Mouse (Mus musculus) stomach, embryonic 14.5 days (tissue): Measurements from ENCODE around the gene Cdca4. TPM values are rescaled to one million over a fixed set of nuclear protein-coding genes. Genes with fewer than 3 reads are reported as not detected.

Experiments used
- ATAC-seq: fragments of 200-750 bp; cut with Nextera tagmentation; 2 replicates; pipeline ENCODE4 v1.8.0; 2017; ENCODE audit warnings: low read depth, moderate TSS enrichment; ENCODE audit not compliant: insufficient number of reproducible peaks, insufficient read depth, low FRiP score
- H3K27ac ChIP-seq: fragments of 300-500 bp; sonication (generic); 2 replicates; pipeline ENCODE4 v1.5.1; 2014; ENCODE audit warnings: mild to moderate bottlenecking, low read length, moderate library complexity, mixed read lengths
- H3K27me3 ChIP-seq: fragments of 300-500 bp; sonication (generic); 2 replicates; pipeline ENCODE4 v1.6.1; 2014; ENCODE audit warnings: low read length, control low read depth, mixed read lengths; ENCODE audit not compliant: control insufficient read depth, insufficient read depth
- H3K36me3 ChIP-seq: fragments of 300-500 bp; sonication (generic); 2 replicates; pipeline ENCODE4 v1.6.1; 2014; ENCODE audit warnings: mild to moderate bottlenecking, control low read depth, low read length, moderate library complexity, mixed read lengths; ENCODE audit not compliant: control insufficient read depth, insufficient read depth
- H3K4me1 ChIP-seq: fragments of 300-500 bp; sonication (generic); 2 replicates; pipeline ENCODE4 v1.6.1; 2014; ENCODE audit warnings: low read length, control low read depth, mixed read lengths; ENCODE audit not compliant: control insufficient read depth, insufficient read depth
- H3K4me2 ChIP-seq: fragments of 300-500 bp; sonication (generic); replicated peaks from 2 replicates; pipeline ENCODE4 v1.6.1; 2014; ENCODE audit warnings: low read depth, low read length, control low read depth
- H3K4me3 ChIP-seq: fragments of 300-500 bp; sonication (generic); 2 replicates; pipeline ENCODE4 v1.5.1; 2014; ENCODE audit warnings: low read depth, low read length, control low read depth
- H3K9ac ChIP-seq: fragments of 300-500 bp; sonication (generic); replicated peaks from 2 replicates; pipeline ENCODE4 v1.6.1; 2014; ENCODE audit warnings: low read depth, mild to moderate bottlenecking, control low read depth, low read length, moderate library complexity, mixed read lengths
- H3K9me3 ChIP-seq: fragments of 300-500 bp; sonication (generic); 2 replicates; pipeline ENCODE4 v1.6.1; 2016; ENCODE audit warnings: low read depth, low read length, control low read depth; ENCODE audit not compliant: control insufficient read depth
- WGBS: fragments of 180-500 bp; shearing (Covaris S2); extraction: QIAGEN DNeasy Blood & Tissue Kit; methylation state at CpG from one replicate; pipeline ENCODE4 v1.1.7; 2014; 5-methylcytosine and 5-hydroxymethylcytosine counted together
- polyA plus RNA-seq: library from polyadenylated mRNA; unstranded; fragments of >200 nt; fragmentation: Nextera tagmentation; extraction: Ambion mirVana; gene quantifications from 2 replicates; pipeline ENCODE4 v1.2.1, GENCODE M21; 2014

Gene Cdca4
- polyA plus RNA-seq, 1 experiment from 2014 or later, result 130 TPM

- Histone ChIP-seq H3K4me1 (no peaks in the 10 kb centered on the region), H3K4me2 (no peak overlapping the region), H3K27me3 (no peaks in the 10 kb centered on the region), H3K9me3 (no peaks in the 10 kb centered on the region), H3K27ac (no peak overlapping the region), H3K36me3 (no peaks in the 10 kb centered on the region), H3K4me3 (no peak overlapping the region), H3K9ac (no peak overlapping the region)
- ATAC-seq, result no peak
- WGBS, result 58% methylated on average over 9 of the region's 9 CpGs
Measured at GRCm38 (mm10) chr12:112861911-112862321, 32.7 kb upstream of the Cdca4 start.

- H3K27me3 ChIP-seq, result no peaks in the 10 kb centered on the region
- no peaks in the 10 kb centered on the region for H3K9me3 ChIP-seq
- WGBS, result 51% methylated on average over 7 of the region's 7 CpGs
- H3K4me1 ChIP-seq, result no peaks in the 10 kb centered on the region
- no peak overlapping the region for H3K4me2 ChIP-seq
- ATAC-seq, result no peak
- H3K27ac ChIP-seq, result no peak overlapping the region
- no peak overlapping the region for H3K4me3 ChIP-seq
- no peaks in the 10 kb centered on the region for H3K36me3 ChIP-seq
- no peak overlapping the region for H3K9ac ChIP-seq
Measured at GRCm38 (mm10) chr12:112860765-112861164, 31.5 kb upstream of the Cdca4 start.

- no peak overlapping the region for H3K9ac ChIP-seq
- no peak overlapping the region for H3K4me3 ChIP-seq
- no peak overlapping the region for H3K27ac ChIP-seq
- no peak for ATAC-seq
- H3K9me3 ChIP-seq, result no peaks in the 10 kb centered on the region
- no peak overlapping the region for H3K4me2 ChIP-seq
- 63% methylated on average over 8 of the region's 8 CpGs for WGBS
- no peaks in the 10 kb centered on the region for H3K36me3 ChIP-seq
- no peaks in the 10 kb centered on the region for H3K27me3 ChIP-seq
- H3K4me1 ChIP-seq, result no peaks in the 10 kb centered on the region
Measured at GRCm38 (mm10) chr12:112859930-112860329, 30.7 kb upstream of the Cdca4 start.

- Histone ChIP-seq H3K27me3 (no peaks in the 10 kb centered on the region), H3K4me2 (no peak overlapping the region), H3K4me1 (no peaks in the 10 kb centered on the region), H3K4me3 (no peak overlapping the region), H3K9me3 (no peaks in the 10 kb centered on the region), H3K9ac (no peak overlapping the region), H3K27ac (no peak overlapping the region), H3K36me3 (no peaks in the 10 kb centered on the region)
- 89% methylated on average over 9 of the region's 9 CpGs for WGBS
- no peak for ATAC-seq
Measured at GRCm38 (mm10) chr12:112858581-112859336, 29.5 kb upstream of the Cdca4 start.

- ATAC-seq, result no peak
- Histone ChIP-seq H3K9me3 (no peaks in the 10 kb centered on the region), H3K36me3 (no peaks in the 10 kb centered on the region), H3K4me1 (no peaks in the 10 kb centered on the region), H3K4me2 (no peak overlapping the region), H3K9ac (no peak overlapping the region), H3K4me3 (no peak overlapping the region), H3K27ac (no peak overlapping the region), H3K27me3 (no peaks in the 10 kb centered on the region)
- 57% methylated on average over 9 of the region's 9 CpGs for WGBS
Measured at GRCm38 (mm10) chr12:112857021-112857925, 28.1 kb upstream of the Cdca4 start.

- no peak for ATAC-seq
- H3K9me3 ChIP-seq, result no peaks in the 10 kb centered on the region
- H3K36me3 ChIP-seq, result no peaks in the 10 kb centered on the region
- H3K4me3 ChIP-seq, result no peak overlapping the region
- no peak overlapping the region for H3K27ac ChIP-seq
- H3K9ac ChIP-seq, result no peak overlapping the region
- no peaks in the 10 kb centered on the region for H3K4me1 ChIP-seq
- no peak overlapping the region for H3K4me2 ChIP-seq
- no peaks in the 10 kb centered on the region for H3K27me3 ChIP-seq
- WGBS, result 88% methylated on average over 3 of the region's 3 CpGs
Measured at GRCm38 (mm10) chr12:112856338-112856737, 27.1 kb upstream of the Cdca4 start.

GRCm38 (mm10) chr12:112854610-112855333 lies 25.5 kb upstream of the Cdca4 start:
- H3K9me3 ChIP-seq, result no peaks in the 10 kb centered on the region
- no peaks in the 10 kb centered on the region for H3K36me3 ChIP-seq
- no peaks in the 10 kb centered on the region for H3K27me3 ChIP-seq
- H3K9ac ChIP-seq, result no peak overlapping the region
- no peaks in the 10 kb centered on the region for H3K4me1 ChIP-seq
- no peak overlapping the region for H3K27ac ChIP-seq
- no peak for ATAC-seq
- H3K4me3 ChIP-seq, result no peak overlapping the region
- H3K4me2 ChIP-seq, result no peak overlapping the region
- 74% methylated on average over 7 of the region's 7 CpGs for WGBS

GRCm38 (mm10) chr12:112853050-112853729 lies 24.0 kb upstream of the Cdca4 start:
- Histone ChIP-seq H3K9me3 (no peaks in the 10 kb centered on the region), H3K27me3 (no peaks in the 10 kb centered on the region), H3K4me3 (no peak overlapping the region), H3K36me3 (no peaks in the 10 kb centered on the region), H3K4me2 (no peak overlapping the region), H3K9ac (no peak overlapping the region), H3K27ac (no peak overlapping the region), H3K4me1 (no peaks in the 10 kb centered on the region)
- no peak for ATAC-seq
- 68% methylated on average over 11 of the region's 11 CpGs for WGBS
